Mouse (Mus musculus) kidney, adult 2 months (tissue): ENCODE measurements around the gene Ovol1.

Experiments
- CTCF ChIP-seq: fragments of 200-500 bp; conservative IDR thresholded peaks from 2 replicates; pipeline ENCODE4 v1.5.1; 2011; ENCODE audit warnings: low read depth, mild to moderate bottlenecking, control low read depth, low read length, moderate library complexity, mixed read lengths; ENCODE audit not compliant: insufficient read depth, insufficient read length
- POLR2A ChIP-seq: fragments of 200-500 bp; IDR thresholded peaks from one replicate; pipeline ENCODE4 v1.6.1; 2011; ENCODE audit warnings: low read depth, low read length, control low read depth

DNA sequence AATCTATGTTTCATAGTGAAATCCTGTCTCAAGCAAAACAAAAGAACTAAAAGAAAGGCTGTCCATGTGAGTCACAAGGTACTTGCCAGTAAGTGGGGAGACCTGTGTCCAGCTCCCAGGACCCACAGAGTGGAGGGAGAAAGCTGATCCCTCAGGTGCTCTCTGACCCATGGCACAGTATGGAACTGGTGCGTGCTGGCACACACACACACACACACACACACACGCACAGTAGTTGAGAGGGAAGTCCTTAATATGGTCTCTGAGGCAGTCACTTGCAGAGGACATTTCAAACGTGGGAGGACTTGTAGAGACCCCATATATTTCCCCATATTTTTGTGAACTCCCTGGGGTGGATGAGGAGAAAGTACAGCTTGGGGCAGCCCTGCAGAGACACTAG, 1.4 kb upstream of the Ovol1 start:
- TF ChIP-seq CTCF (no peak), POLR2A (no peak)
